Mouse (Mus musculus): ENCODE measurements around the gene Olfr705. TPM values are rescaled to one million over a fixed set of nuclear protein-coding genes. Genes with fewer than 3 reads are reported as not detected.
"Not testable (repeated sequence)": the region's sequence is repeated elsewhere in the genome, so short reads cannot be mapped to it uniquely, and the experiment has no call there.

Gene Olfr705
- polyA plus RNA-seq (2015; fragmentation: Nextera tagmentation; extraction: Ambion mirVana), result not detected in 2 replicates

DNA sequence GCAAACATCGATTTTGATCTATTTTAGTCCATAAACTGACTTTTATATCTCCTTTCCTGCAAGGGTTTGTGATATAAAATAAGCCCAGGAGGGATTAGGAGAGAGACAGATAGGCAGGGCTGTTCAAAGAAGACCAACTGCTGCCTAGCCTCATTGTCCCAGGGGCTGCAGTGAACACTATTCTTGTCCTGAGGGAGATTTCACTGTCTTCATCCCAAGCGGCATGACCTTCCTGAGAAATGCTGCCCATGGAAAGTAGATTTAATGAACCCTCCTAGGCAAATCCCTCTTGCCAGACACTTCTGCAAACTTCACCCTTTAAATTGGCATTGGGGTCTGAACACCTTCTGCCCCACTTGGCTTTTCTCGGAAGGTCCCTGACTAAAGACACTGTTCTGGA lies at the start of gene Olfr705:
Gene Olfr705 (minus strand): TSS at position 101 of the 400 bp plus-strand sequence.
- H3K27me3 ChIP-seq, result no peaks in the 10 kb centered on the region
- no peak within 1 kb of the TSS for H3K4me2 ChIP-seq
- no peak for ATAC-seq (replicated peaks; ENCODE audit: insufficient number of reproducible peaks, insufficient read depth, low FRiP score, low read depth)
- H3K4me3 ChIP-seq, result no peak within 1 kb of the TSS
- WGBS, result 74% methylated on average over 3 of the region's 3 CpGs
- H3K27ac ChIP-seq, result no peak within 1 kb of the TSS
- no peak within 1 kb of the TSS for H3K9ac ChIP-seq
- H3K9me3 ChIP-seq (replicated peaks), result no peaks in the 10 kb centered on the region
- H3K4me1 ChIP-seq (replicated peaks), result no peaks in the 10 kb centered on the region
- no peaks in the 10 kb centered on the region for H3K36me3 ChIP-seq

DNA sequence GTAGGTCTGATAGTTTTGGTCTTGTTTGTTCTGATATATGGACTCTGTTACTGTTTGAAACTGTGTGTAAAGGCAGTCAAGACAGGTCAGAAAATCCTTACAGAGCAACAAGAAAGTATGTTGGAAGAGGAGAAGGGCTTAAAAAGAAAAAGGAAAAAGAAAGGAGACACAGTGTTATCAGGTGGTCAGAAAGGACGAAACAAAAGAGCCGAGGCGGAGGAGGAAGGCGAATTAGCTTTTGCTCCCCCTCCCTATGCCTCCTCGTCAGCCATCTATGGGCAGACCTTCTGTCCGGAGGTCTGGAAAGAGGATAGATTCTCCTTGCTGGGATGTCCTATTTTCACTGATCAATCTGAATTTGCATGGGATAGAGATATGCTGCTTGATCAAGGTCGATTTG lies 44.3 kb upstream of the Olfr705 start:
- not testable (repeated sequence) for H3K27ac ChIP-seq; ATAC-seq (replicated peaks; ENCODE audit: insufficient number of reproducible peaks, insufficient read depth, low FRiP score, low read depth); H3K4me3 ChIP-seq; H3K27me3 ChIP-seq; H3K36me3 ChIP-seq; H3K4me1 ChIP-seq (replicated peaks); H3K4me2 ChIP-seq; H3K9ac ChIP-seq; H3K9me3 ChIP-seq (replicated peaks)
- WGBS, result 82% methylated on average over 7 of the region's 7 CpGs

DNA sequence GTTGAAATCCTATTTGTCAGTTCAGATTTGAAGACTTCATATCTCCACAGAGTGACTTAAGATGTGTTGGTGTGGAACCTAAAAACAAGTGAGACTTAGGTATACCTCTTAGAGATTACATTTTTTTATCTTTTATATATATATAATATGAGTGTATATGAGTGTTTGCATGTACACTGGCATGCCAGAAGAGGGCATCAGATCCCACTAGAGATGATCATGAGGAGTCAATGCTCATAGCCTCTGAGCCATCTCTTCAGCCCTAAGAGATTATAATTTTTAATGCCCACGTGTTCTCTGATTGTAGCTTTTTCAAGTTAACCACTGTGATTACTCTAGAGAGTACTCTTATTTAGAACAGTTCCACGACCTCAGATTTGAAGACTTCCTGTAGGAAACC lies 31.0 kb upstream of the Olfr705 start, which contains the start of gene Olfr1532-ps1:
Gene Olfr1532-ps1 (plus strand): TSS at position 326 of the 400 bp plus-strand sequence.
- Histone ChIP-seq H3K4me3 (no peak within 1 kb of the TSS), H3K4me2 (no peak within 1 kb of the TSS), H3K27me3 (no peaks in the 10 kb centered on the region), H3K9ac (no peak within 1 kb of the TSS), H3K36me3 (no peaks in the 10 kb centered on the region), H3K9me3 (replicated peaks) (no peaks in the 10 kb centered on the region), H3K4me1 (replicated peaks) (no peaks in the 10 kb centered on the region), H3K27ac (no peak within 1 kb of the TSS)
- no peak for ATAC-seq (replicated peaks; ENCODE audit: insufficient number of reproducible peaks, insufficient read depth, low FRiP score, low read depth)
- WGBS, result 44% methylated on average over 2 of the region's 2 CpGs

DNA sequence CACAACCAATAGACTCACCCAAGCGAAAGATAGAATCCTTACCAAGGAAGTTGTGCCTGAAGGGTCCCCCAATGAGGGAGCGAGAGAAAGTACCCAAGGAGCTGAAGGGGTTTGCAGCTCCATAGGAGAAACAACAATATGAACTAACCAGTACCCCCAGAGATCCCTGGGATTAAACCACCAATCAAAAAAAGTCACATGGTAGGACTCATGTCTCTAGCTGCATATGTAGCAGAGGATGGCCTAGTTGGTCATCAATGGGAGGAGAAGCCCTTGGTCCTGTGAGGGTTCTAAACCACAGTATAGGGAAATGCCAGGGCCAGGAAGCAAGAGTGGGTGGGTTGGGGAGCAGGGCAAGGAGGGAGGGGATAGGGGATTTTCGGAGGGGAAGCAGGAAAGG lies 24.4 kb upstream of the Olfr705 start, which contains the start of gene Olfr707:
Gene Olfr707 (minus strand): TSS at position 101 of the 400 bp plus-strand sequence.
- H3K4me1 ChIP-seq (replicated peaks); H3K27ac ChIP-seq; H3K9me3 ChIP-seq (replicated peaks); H3K27me3 ChIP-seq; H3K4me2 ChIP-seq; H3K9ac ChIP-seq; H3K36me3 ChIP-seq; H3K4me3 ChIP-seq; ATAC-seq (replicated peaks; ENCODE audit: insufficient number of reproducible peaks, insufficient read depth, low FRiP score, low read depth): not testable (repeated sequence)
- 70% methylated on average over 3 of the region's 3 CpGs for WGBS

DNA sequence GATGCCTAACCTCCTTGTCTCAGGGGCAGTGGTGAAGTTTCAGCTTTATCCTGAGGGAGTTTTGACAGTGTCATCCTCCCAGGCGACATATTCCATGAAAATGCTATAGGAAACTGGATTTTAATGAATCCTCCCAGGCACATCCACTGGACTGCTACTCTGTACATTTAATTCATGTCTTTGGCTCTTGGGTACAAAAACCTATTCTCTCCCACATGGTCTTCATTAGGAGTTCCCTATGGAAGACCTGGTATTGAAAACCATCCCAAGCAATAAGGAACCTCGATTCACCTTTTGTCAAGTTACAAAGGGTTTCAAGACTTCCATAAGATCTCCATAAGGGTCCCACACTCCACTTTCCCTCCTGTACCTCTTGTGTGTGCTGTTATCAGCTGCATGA lies 11.4 kb upstream of the Olfr705 start, which contains the start of gene Olfr706:
Gene Olfr706 (minus strand): TSS at position 101 of the 400 bp plus-strand sequence.
- Histone ChIP-seq H3K27me3 (no peaks in the 10 kb centered on the region), H3K36me3 (no peaks in the 10 kb centered on the region), H3K4me2 (no peak within 1 kb of the TSS), H3K27ac (no peak within 1 kb of the TSS), H3K4me3 (no peak within 1 kb of the TSS), H3K9ac (no peak within 1 kb of the TSS), H3K4me1 (replicated peaks) (no peaks in the 10 kb centered on the region), H3K9me3 (replicated peaks) (no peaks in the 10 kb centered on the region)
- ATAC-seq (replicated peaks; ENCODE audit: insufficient number of reproducible peaks, insufficient read depth, low FRiP score, low read depth), result no peak
- WGBS, result 69% methylated on average over 2 of the region's 2 CpGs

DNA sequence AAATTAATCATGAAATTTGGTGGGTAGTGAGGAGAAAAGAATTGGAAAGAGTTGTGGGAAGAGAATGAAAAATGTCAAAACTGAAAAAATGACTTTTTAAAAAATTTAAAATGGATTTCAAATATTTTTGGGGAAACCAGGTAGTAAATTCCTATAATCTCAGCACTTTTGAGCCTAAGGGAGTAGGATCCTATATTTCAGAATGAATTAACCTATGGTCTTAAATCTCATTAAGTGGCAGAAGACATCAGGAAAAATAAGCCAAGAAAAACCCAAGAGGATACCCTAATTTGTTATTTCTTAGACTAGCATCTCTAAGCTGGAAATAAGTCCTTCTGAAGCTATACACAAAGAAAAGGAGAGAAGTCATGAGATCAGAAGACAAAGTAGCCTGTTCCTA lies 13.8 kb downstream of the Olfr705 start, which contains the start of gene Olfr704:
Gene Olfr704 (plus strand): TSS at position 301 of the 400 bp plus-strand sequence.
- Histone ChIP-seq H3K27me3 (no peaks in the 10 kb centered on the region), H3K9me3 (replicated peaks) (no peaks in the 10 kb centered on the region), H3K4me3 (no peak within 1 kb of the TSS), H3K4me2 (no peak within 1 kb of the TSS), H3K36me3 (no peaks in the 10 kb centered on the region), H3K4me1 (replicated peaks) (no peaks in the 10 kb centered on the region), H3K9ac (no peak within 1 kb of the TSS), H3K27ac (no peak within 1 kb of the TSS)
- ATAC-seq (replicated peaks; ENCODE audit: insufficient number of reproducible peaks, insufficient read depth, low FRiP score, low read depth), result no peak

DNA sequence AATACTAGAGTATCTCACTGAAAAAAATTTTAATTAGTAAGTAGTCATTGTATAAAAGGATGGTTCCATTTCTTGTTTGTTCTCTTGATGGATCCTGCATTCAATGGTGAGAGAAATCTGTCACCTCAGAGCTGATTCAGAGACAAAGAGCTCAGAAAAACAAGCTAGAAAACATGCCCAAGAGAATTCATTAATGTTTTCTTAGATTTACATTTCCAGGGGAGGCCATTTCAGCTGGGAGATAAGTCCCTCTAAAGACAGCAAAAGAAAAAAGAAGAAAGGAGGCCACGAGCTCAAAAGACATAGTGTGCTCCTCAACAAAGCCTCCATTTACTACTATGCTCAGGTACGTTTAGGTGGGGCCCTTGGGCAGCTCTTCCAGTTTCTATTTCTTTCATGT lies 33.6 kb downstream of the Olfr705 start, which contains the start of gene Olfr703:
Gene Olfr703 (plus strand): TSS at position 301 of the 400 bp plus-strand sequence.
- H3K4me2 ChIP-seq, result no peak within 1 kb of the TSS
- H3K9ac ChIP-seq, result no peak within 1 kb of the TSS
- H3K9me3 ChIP-seq (replicated peaks), result 0 out of 2 replicates have a peak, but pooled peaks cover 3% of the 10 kb centered on the region
- ATAC-seq (replicated peaks; ENCODE audit: insufficient number of reproducible peaks, insufficient read depth, low FRiP score, low read depth), result no peak
- no peaks in the 10 kb centered on the region for H3K36me3 ChIP-seq
- no peak within 1 kb of the TSS for H3K4me3 ChIP-seq
- H3K4me1 ChIP-seq (replicated peaks), result no peaks in the 10 kb centered on the region
- WGBS, result 44% methylated on average over 2 of the region's 2 CpGs
- no peak within 1 kb of the TSS for H3K27ac ChIP-seq
- H3K27me3 ChIP-seq, result no peaks in the 10 kb centered on the region

DNA sequence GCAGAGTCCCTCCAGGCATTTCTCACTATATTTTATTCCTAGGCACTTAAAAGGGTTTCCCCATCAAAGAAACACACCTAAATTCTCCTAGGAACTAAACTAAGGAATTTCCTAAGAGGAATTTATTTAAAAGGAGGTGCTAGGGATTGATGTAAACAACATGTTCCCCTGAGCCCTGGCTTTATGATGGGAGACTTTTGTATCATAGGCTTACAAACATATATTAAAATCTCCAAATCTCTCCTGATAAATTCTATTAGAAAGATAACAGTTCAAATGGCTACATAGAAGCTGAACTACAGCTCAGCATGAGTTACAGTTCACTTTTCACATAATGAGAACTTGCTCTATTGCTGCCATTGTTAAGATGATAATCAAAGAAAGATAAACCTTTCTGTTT lies 42.9 kb downstream of the Olfr705 start, which contains the start of gene Olfr702:
Gene Olfr702 (minus strand): TSS at position 101 of the 400 bp plus-strand sequence.
- no peak within 1 kb of the TSS for H3K27ac ChIP-seq
- no peak for ATAC-seq (replicated peaks; ENCODE audit: insufficient number of reproducible peaks, insufficient read depth, low FRiP score, low read depth)
- no peaks in the 10 kb centered on the region for H3K4me1 ChIP-seq (replicated peaks)
- H3K36me3 ChIP-seq, result no peaks in the 10 kb centered on the region
- no peak within 1 kb of the TSS for H3K4me3 ChIP-seq
- H3K27me3 ChIP-seq, result no peaks in the 10 kb centered on the region
- no peak within 1 kb of the TSS for H3K4me2 ChIP-seq
- H3K9me3 ChIP-seq (replicated peaks), result no peaks in the 10 kb centered on the region
- no peak within 1 kb of the TSS for H3K9ac ChIP-seq

Other genes starting within 250 kb of the Olfr705 start
- not detected in 2 replicates for gene Olfr693, start 196.3 kb downstream of the Olfr705 start, polyA plus RNA-seq (2015; fragmentation: Nextera tagmentation; extraction: Ambion mirVana)
- not detected in 2 replicates for gene Olfr694, start 185.1 kb downstream of the Olfr705 start, polyA plus RNA-seq (2015; fragmentation: Nextera tagmentation; extraction: Ambion mirVana)
- gene Olfr695, start 160.5 kb downstream of the Olfr705 start, polyA plus RNA-seq (2015; fragmentation: Nextera tagmentation; extraction: Ambion mirVana), result not detected in 2 replicates
- not detected in 2 replicates for gene Olfr697, start 134.4 kb downstream of the Olfr705 start, polyA plus RNA-seq (2015; fragmentation: Nextera tagmentation; extraction: Ambion mirVana)
- not detected in 2 replicates for gene Olfr698, start 121.5 kb downstream of the Olfr705 start, polyA plus RNA-seq (2015; fragmentation: Nextera tagmentation; extraction: Ambion mirVana)
- gene Olfr699, start 83.7 kb downstream of the Olfr705 start, polyA plus RNA-seq (2015; fragmentation: Nextera tagmentation; extraction: Ambion mirVana), result not detected in 2 replicates
- not detected in 2 replicates for gene Olfr700, start 68.1 kb downstream of the Olfr705 start, polyA plus RNA-seq (2015; fragmentation: Nextera tagmentation; extraction: Ambion mirVana)
- gene Olfr701, start 62.8 kb downstream of the Olfr705 start, polyA plus RNA-seq (2015; fragmentation: Nextera tagmentation; extraction: Ambion mirVana), result not detected in 2 replicates
- not detected in 2 replicates for gene Olfr702, start 43.0 kb downstream of the Olfr705 start, polyA plus RNA-seq (2015; fragmentation: Nextera tagmentation; extraction: Ambion mirVana)
- gene Olfr703, start 33.5 kb downstream of the Olfr705 start, polyA plus RNA-seq (2015; fragmentation: Nextera tagmentation; extraction: Ambion mirVana), result not detected in 2 replicates
- not detected in 2 replicates for gene Olfr704, start 13.7 kb downstream of the Olfr705 start, polyA plus RNA-seq (2015; fragmentation: Nextera tagmentation; extraction: Ambion mirVana)
- gene Olfr706, start 11.3 kb upstream of the Olfr705 start, polyA plus RNA-seq (2015; fragmentation: Nextera tagmentation; extraction: Ambion mirVana), result not detected in 2 replicates
- not detected in 2 replicates for gene Olfr707, start 24.4 kb upstream of the Olfr705 start, polyA plus RNA-seq (2015; fragmentation: Nextera tagmentation; extraction: Ambion mirVana)
- not detected in 2 replicates for gene Olfr1532-ps1, start 31.1 kb upstream of the Olfr705 start, polyA plus RNA-seq (2015; fragmentation: Nextera tagmentation; extraction: Ambion mirVana)
- not detected in 2 replicates for gene Olfr709-ps1, start 55.3 kb upstream of the Olfr705 start, polyA plus RNA-seq (2015; fragmentation: Nextera tagmentation; extraction: Ambion mirVana)
- not detected in 2 replicates for gene Olfr710, start 71.4 kb upstream of the Olfr705 start, polyA plus RNA-seq (2015; fragmentation: Nextera tagmentation; extraction: Ambion mirVana)
- gene Olfr6, start 87.0 kb upstream of the Olfr705 start, polyA plus RNA-seq (2015; fragmentation: Nextera tagmentation; extraction: Ambion mirVana), result not detected in 2 replicates
- gene Olfr711, start 98.6 kb upstream of the Olfr705 start, polyA plus RNA-seq (2015; fragmentation: Nextera tagmentation; extraction: Ambion mirVana), result not detected in 2 replicates
- gene Olfr2, start 129.2 kb upstream of the Olfr705 start, polyA plus RNA-seq (2015; fragmentation: Nextera tagmentation; extraction: Ambion mirVana), result not detected in 2 replicates
- gene Olfr713, start 154.3 kb upstream of the Olfr705 start, polyA plus RNA-seq (2015; fragmentation: Nextera tagmentation; extraction: Ambion mirVana), result not detected in 2 replicates
- gene Olfr714, start 194.1 kb upstream of the Olfr705 start, polyA plus RNA-seq (2015; fragmentation: Nextera tagmentation; extraction: Ambion mirVana), result not detected in 2 replicates
- gene Olfr17, start 216.3 kb upstream of the Olfr705 start, polyA plus RNA-seq (2015; fragmentation: Nextera tagmentation; extraction: Ambion mirVana), result not detected in 2 replicates
- not detected in 2 replicates for gene Olfr715b, start 233.5 kb upstream of the Olfr705 start, polyA plus RNA-seq (2015; fragmentation: Nextera tagmentation; extraction: Ambion mirVana)